Mouse (Mus musculus): ENCODE measurements around the gene Gpr55. TPM values are rescaled to one million over a fixed set of nuclear protein-coding genes. Genes with fewer than 3 reads are reported as not detected.

Gpr55 gene
- polyA plus RNA-seq, 1 experiment from 2014 or later, result 0.05 TPM

DNA sequence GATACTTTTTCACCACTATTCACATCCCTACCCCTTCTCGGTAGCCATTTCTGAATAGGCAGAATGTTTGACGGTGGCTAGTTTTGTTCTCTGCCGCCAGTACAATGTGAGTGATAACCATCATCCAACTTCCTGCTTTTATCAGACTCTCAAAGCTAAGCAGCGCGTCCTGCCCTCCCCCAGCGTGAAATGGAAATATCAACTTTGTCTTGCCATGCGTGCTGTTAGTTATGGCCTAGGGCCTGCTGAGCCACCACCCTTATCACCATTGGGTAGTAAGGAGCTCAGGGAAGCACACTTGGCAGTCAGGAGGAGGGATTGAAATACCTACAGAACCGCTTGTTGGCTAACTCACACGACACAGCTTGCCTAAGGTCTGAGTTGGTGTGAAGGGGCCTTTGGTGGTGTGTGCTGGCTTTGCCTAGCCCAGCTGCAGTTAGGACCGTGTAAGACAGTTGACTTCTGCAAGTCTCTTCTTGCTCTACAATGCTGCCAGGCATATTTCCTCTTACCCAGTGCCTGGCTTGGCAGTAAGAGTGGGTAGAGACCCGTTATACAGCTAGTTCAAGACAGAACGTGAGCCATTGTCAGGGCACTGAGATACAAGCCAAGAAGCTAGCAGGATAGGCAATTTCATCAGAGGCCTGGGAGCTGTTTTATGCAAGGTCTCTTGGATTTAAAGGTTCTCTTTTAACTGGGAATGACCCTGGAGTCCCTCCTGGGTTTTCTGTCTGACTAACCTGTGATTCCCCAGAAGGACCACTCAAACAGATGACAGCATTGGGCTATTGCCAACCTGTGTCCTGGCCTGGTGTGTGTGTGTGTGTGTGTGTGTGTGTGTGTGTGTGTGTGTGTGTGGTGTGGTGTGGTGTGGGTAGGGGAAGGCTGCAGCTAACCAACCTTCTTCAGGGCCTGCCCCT, 63.8 kb downstream of the Gpr55 start:
- no peak for ATAC-seq (ENCODE audit: low read depth)
- Histone ChIP-seq H3K4me3 (replicated peaks) (no peak overlapping the region), H3K4me2 (peak overlapping the region; percentile 91), H3K27me3 (no peaks in the 10 kb centered on the region), H3K4me1 (replicated peaks) (peaks cover 78% of the 10 kb centered on the region), H3K36me3 (no peaks in the 10 kb centered on the region), H3K9me3 (replicated peaks) (no peaks in the 10 kb centered on the region), H3K27ac (no peak overlapping the region; the same call in 1 of the 2 replicates), H3K9ac (no peak overlapping the region)
- DNase-seq, result peak; percentile 13
- WGBS (ENCODE audit: insufficient replicate concordance), result 32% methylated on average over 12 of the region's 12 CpGs

DNA sequence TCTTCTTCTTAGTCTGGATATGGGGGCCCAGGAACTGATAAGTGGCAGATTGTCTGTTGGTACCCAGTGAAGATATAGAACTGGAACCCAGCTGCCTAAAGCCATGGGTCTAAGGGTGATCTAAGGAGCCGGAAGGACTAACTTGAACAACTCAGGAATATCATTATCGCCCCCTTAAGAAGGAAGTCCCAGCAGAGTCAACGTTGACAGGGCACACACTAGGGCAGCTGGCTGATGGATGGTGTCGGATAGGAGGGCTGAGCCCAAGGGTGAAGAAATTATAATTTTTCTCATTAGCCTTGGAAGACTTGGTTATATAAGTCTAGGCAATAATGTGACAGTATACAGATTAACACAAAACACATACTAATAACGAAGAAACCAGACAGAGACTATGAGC, 64.7 kb downstream of the Gpr55 start:
- Histone ChIP-seq H3K9ac (peak overlapping the region; percentile 75), H3K27ac (peak overlapping the region; percentile 55; the same call in 1 of the 2 replicates), H3K9me3 (replicated peaks) (no peaks in the 10 kb centered on the region), H3K4me1 (replicated peaks) (peaks cover 69% of the 10 kb centered on the region), H3K36me3 (no peaks in the 10 kb centered on the region), H3K4me3 (replicated peaks) (peak overlapping the region; percentile 76), H3K27me3 (no peaks in the 10 kb centered on the region), H3K4me2 (peak overlapping the region; percentile 91)
- ATAC-seq (ENCODE audit: low read depth) (no peak), DNase-seq (no peak)
- WGBS (ENCODE audit: insufficient replicate concordance), result 68% methylated on average over 5 of the region's 5 CpGs

DNA sequence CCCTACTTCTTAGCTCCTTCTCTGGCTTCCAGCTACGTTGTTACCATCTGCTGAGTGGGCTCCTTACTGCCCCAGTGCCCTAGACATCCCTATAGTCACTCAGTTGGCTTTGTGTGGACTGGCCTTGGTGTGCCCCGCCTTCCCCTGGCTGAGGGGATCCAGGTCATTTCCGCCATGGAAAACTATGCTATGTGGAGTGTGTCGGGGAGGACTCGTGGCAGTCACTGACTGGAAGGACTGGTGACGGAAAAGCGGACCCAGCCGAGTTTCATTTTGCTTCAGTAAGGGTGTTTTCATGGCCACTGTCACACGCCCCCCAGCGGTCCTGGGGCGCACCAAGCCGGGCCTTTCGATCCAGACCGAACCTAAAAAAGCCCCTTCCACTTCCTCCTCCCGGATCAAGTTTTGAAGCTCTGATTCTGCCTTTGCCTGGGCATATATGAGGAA, 65.4 kb downstream of the Gpr55 start:
- Histone ChIP-seq H3K4me3 (replicated peaks) (peak overlapping the region; percentile 76), H3K4me2 (peak overlapping the region; percentile 91), H3K27me3 (no peaks in the 10 kb centered on the region), H3K9ac (peak overlapping the region; percentile 75), H3K9me3 (replicated peaks) (no peaks in the 10 kb centered on the region), H3K4me1 (replicated peaks) (peaks cover 62% of the 10 kb centered on the region), H3K27ac (peak overlapping the region; percentile 55), H3K36me3 (no peaks in the 10 kb centered on the region)
- peak; percentile 42 for DNase-seq
- WGBS (ENCODE audit: insufficient replicate concordance), result 2% methylated on average over 15 of the region's 15 CpGs
- ATAC-seq (ENCODE audit: low read depth), result peak; percentile 60

DNA sequence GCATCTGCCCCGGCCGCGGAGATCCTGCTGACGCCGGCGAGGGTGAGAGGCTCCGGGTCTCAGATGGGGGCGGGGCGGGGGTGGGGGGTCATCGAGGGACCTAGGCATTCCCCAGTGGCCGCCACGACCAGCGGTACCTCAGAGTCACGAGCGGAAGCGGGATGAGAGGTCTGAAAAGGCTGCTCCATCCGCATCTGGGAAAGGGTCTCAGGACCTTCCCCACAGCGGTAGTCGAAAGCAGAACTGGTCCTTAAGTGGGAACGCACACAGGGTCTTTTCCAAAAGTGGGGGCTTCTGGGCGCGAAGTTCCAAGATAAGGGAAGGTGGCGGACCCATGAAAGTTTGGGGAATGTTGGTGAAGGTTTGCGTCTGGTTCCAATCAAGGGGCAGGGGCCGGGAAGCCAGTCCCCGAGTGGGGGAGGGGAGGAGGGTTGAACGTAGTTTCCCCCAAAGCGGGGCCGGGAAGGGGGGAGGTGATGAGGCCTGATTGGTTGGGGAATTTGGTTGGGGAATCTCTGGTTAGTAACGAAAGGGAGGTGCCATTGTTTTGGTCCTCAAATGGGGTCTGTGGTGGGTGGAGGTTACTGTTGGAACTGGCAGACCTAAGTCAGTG, 66.0 kb downstream of the Gpr55 start:
- H3K4me1 ChIP-seq (replicated peaks), result peaks cover 56% of the 10 kb centered on the region
- no peaks in the 10 kb centered on the region for H3K36me3 ChIP-seq
- H3K9me3 ChIP-seq (replicated peaks), result no peaks in the 10 kb centered on the region
- peak overlapping the region; percentile 76 for H3K4me3 ChIP-seq (replicated peaks)
- 0% methylated on average over 30 of the region's 30 CpGs for WGBS (ENCODE audit: insufficient replicate concordance)
- ATAC-seq (ENCODE audit: low read depth) (no peak), DNase-seq (peak; percentile 5)
- H3K27ac ChIP-seq, result peak overlapping the region; percentile 55
- no peaks in the 10 kb centered on the region for H3K27me3 ChIP-seq
- peak overlapping the region; percentile 91 for H3K4me2 ChIP-seq
- H3K9ac ChIP-seq, result peak overlapping the region; percentile 75

DNA sequence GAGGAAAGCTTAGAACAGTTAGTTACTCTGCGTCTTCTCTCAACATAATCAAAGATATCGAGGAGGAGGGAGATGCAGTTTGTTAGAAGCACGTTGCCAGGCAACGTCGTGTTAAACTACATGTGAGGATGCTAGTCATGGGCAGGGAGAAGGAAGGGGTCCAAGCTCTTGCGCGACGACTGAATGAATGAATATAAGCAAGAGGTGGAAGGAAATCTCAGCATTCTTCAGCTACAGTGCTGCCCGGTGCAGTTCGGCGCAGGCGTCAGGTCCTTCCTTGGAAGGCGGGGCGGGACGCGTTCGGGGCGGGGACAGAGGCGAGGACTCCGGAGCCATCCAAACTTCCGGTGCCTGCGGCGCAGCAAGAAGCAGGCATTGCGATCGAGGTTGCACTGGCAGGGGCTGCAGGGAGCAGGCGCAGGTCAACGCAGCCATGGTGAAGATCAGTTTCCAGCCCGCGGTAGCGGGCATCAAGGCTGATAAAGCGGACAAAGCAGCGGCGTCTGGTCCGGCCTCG, 66.5 kb downstream of the Gpr55 start, which contains the start of gene Itm2c:
Itm2c (plus strand) TSS at position 51 of the 517 bp plus-strand sequence.
- H3K9ac ChIP-seq, result peak within 1 kb of the TSS; percentile 75

More for the DNA sequence above, 66.5 kb downstream of the Gpr55 start, which contains the start of gene Itm2c:
- 2% methylated on average over 35 of the region's 35 CpGs for WGBS (ENCODE audit: insufficient replicate concordance)
- H3K9me3 ChIP-seq (replicated peaks), result no peaks in the 10 kb centered on the region
- peak within 1 kb of the TSS; percentile 76 for H3K4me3 ChIP-seq (replicated peaks)
- H3K4me1 ChIP-seq (replicated peaks), result peaks cover 51% of the 10 kb centered on the region
- DNase-seq (peak; percentile 64), ATAC-seq (ENCODE audit: low read depth) (peak; percentile 62)
- H3K36me3 ChIP-seq, result no peaks in the 10 kb centered on the region
- H3K4me2 ChIP-seq, result peak within 1 kb of the TSS; percentile 91
- H3K27ac ChIP-seq, result peak within 1 kb of the TSS; percentile 55
- H3K27me3 ChIP-seq, result no peaks in the 10 kb centered on the region

Other genes with a start within 250 kb of the Gpr55 start
- 2.6 and 2.7 TPM in 2 replicates for gene A630001G21Rik, start 182.4 kb downstream of the Gpr55 start, polyA plus RNA-seq (2015; fragmentation: Nextera tagmentation; extraction: Ambion mirVana)
- 11.4 and 13.4 TPM in 2 replicates for gene Cab39, start 167.6 kb downstream of the Gpr55 start, polyA plus RNA-seq (2015; fragmentation: Nextera tagmentation; extraction: Ambion mirVana)
- gene Itm2c, start 66.7 kb downstream of the Gpr55 start, polyA plus RNA-seq (2015; fragmentation: Nextera tagmentation; extraction: Ambion mirVana), result 38.3 and 39.7 TPM in 2 replicates
- not detected in 2 replicates for gene 4933407L21Rik, start 32.5 kb downstream of the Gpr55 start, polyA plus RNA-seq (2015; fragmentation: Nextera tagmentation; extraction: Ambion mirVana)
- 0.13 TPM in 2 replicates for gene Spata3, start 55.8 kb upstream of the Gpr55 start, polyA plus RNA-seq (2015; fragmentation: Nextera tagmentation; extraction: Ambion mirVana)
- gene 2810459M11Rik, start 84.9 kb upstream of the Gpr55 start, polyA plus RNA-seq (2015; fragmentation: Nextera tagmentation; extraction: Ambion mirVana), result 16.0 and 17.4 TPM in 2 replicates
- 134 and 155 TPM in 2 replicates for gene Psmd1, start 103.4 kb upstream of the Gpr55 start, polyA plus RNA-seq (2015; fragmentation: Nextera tagmentation; extraction: Ambion mirVana)
- 0.20 TPM in 1 of 2 replicates, not detected in the other for gene Htr2b, start 151.0 kb upstream of the Gpr55 start, polyA plus RNA-seq (2015; fragmentation: Nextera tagmentation; extraction: Ambion mirVana)
- 0.15 and 0.45 TPM in 2 replicates for gene Gm21972, start 172.6 kb upstream of the Gpr55 start, polyA plus RNA-seq (2015; fragmentation: Nextera tagmentation; extraction: Ambion mirVana)
- 11.7 and 12.8 TPM in 2 replicates for gene Armc9, start 193.8 kb upstream of the Gpr55 start, polyA plus RNA-seq (2015; fragmentation: Nextera tagmentation; extraction: Ambion mirVana)